Mouse (Mus musculus) liver, adult 2 months (tissue): ENCODE data around the gene Gm42906.

ENCODE experiments used
- CTCF ChIP-seq: fragments of 200-500 bp; IDR thresholded peaks from 2 replicates; pipeline ENCODE4 v1.5.1; 2011; ENCODE audit warnings: low read depth, low read length, control low read depth
- POLR2A ChIP-seq: fragments of 200-500 bp; IDR thresholded peaks from 2 replicates; pipeline ENCODE4 v1.6.1; 2011; ENCODE audit warnings: low read length, control low read depth; ENCODE audit not compliant: insufficient read depth; ENCODE audit errors: extremely low read depth

DNA sequence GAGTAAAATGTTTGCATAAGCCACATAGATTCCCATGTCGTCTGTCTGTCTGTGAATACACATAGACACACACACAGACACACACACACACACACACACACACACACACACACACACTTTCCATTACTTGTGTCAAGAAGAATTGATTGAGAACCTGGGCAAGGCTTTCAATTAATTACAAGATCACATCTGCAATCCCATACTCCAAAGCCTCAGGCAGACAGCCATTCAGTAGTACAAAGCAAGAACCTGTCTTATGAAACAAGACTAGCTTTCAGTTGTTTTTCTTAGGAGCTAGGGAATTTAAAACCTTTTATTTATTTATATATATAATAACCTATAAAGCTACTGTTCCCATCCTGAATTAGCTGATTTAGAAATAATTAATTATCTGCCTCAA, 78.3 kb downstream of the Gm42906 start:
- no peak for TF ChIP-seq CTCF
- no peak for TF ChIP-seq POLR2A
